Mouse (Mus musculus) mouse trophoblast stem cell (cell line): Measurements from ENCODE around the gene Zfp991.
"Not testable (repeated sequence)": the region's sequence is repeated elsewhere in the genome, so short reads cannot be mapped to it uniquely, and the experiment has no call there.

Experiments used
- in situ Hi-C, 2 experiments: fragments of 300-500 bp; cut with MseI, MboI; formaldehyde crosslinking; loops; 2 replicates in 1 of 2; 3 replicates in 1 of 2; pipeline ENCODE4 v1.15.1; 2025

The Zfp991 gene

GRCm38 (mm10) chr4:147131837-147132459 is at the start of gene Zfp991:
Gene Zfp991, plus strand, starts transcription at chr4:147132038.
- in situ Hi-C loops = not testable (repeated sequence)

DNA sequence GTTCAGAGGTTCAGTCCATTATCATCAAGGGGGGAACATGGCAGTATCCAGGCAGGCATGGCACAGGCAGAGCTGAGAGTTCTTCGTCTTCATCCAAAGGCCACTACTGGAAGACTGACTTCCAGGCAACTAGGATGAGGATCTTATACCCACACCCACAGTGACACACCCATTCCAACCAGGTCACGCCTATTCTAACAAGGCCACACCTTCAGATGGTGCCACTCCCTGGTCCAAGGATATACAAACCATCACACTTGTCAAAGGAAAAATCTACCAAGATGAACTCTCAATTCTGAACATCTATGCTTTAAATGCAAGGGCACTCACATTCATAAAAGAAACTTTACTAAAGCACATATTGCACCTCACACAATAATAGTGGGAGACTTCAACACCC is 36.2 kb upstream of the Zfp991 start:
- in situ Hi-C loops = loop anchor here in 1 of 2 experiments (25.0 kb wide), 1 partner anchor 1533 kb away; no protein-coding TSS in a partner anchor

GRCm38 (mm10) chr4:147101666-147102626 is 29.9 kb upstream of the Zfp991 start:
- in situ Hi-C loops = not testable (repeated sequence)

- in situ Hi-C loops = not testable (repeated sequence)
These were observed 28.0 kb upstream of the Zfp991 start for GRCm38 (mm10) chr4:147103814-147104213.

GRCm38 (mm10) chr4:147117839-147118238 is 14.0 kb upstream of the Zfp991 start:
- in situ Hi-C loops = not testable (repeated sequence)

DNA sequence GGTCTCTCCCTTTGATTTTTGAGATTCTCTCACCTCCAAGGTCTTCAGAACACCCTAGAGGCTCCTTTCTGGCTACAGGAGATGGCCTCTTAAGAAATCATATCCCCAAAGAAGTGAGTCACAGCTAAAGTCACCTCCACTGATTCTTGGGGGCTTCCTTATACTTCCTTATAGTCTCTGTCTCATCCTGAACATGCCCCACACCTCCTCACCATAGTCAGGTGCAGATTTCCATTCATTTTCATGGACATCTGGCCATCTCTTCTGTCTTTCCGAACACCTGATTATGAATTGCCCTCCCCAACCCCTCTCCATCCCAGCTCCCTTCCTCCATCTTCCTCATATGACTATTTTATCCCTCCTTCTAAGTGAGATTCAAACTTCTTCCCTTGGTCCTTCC is 9.6 kb upstream of the Zfp991 start:
- in situ Hi-C loops = loop anchor here (5.0 to 10.0 kb wide), 2 partner anchors 310 to 1527 kb away; no protein-coding TSS in a partner anchor

DNA sequence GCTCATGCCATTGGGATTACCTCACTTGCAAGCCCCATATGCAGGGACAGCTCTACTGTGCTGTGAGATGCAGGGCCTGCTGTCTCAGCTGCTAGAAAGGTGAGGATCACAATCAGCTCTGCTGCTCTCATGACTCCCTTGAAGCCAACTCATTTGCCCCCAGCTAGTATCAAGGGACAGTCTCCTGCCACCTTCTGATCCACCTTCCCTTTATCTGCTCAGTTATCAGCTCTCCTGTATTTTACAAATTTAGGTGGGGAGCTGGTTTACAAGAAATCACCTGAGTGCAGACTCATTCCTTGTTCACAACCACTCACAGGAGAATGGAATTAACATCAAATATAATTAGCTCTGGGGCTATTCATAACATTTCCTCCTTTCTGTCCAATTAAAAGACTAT is 8.0 kb upstream of the Zfp991 start:
- in situ Hi-C loops = loop anchor here (5.0 to 10.0 kb wide), 2 partner anchors 309 to 1529 kb away; no protein-coding TSS in a partner anchor

DNA sequence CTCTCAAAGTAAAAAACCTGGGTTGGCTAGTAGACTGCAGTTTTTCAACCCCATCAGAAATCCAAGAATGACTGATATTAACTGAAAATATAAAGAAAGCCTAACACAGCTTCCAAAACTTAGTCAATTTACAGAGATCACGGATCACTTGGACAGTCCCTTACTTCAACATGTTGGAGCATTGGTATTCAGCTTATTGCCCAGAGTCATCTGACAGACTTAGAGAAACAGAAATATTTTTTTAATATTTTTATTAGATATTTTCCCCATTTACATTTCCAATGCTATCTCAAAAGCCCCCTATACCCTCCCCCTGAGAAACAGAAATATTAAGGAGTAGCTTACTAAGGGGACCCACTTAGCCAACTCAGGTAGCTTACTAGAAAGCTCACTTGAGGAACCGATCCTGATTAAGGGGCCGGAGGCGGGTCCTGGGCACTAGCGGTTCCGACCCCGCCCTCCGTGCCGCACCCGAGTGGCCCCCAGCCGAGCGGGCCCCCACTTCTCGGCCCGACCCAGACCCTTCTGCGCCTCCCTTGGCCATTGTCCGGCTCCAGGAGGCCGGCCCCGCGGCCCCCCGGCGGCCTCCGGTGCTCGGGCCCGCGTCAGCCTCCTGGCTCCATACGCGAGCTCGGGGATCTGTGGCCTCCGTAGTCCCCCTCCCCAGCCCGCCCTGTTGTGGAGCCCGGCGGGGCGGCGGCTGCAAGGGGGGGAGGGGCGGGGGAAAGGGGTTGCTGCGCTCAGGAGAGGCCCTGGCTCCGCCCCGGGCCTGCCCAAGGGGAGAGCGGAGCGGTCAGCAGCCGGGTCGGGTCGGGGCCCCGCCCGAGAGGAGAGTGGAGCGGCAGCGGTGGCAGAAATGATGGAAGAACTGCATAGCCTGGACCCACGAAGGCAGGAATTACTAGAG is 7.2 kb upstream of the Zfp991 start:
- in situ Hi-C loops = loop anchor here (5.0 to 10.0 kb wide), 3 partner anchors 308 to 1567 kb away; no protein-coding TSS in a partner anchor

DNA sequence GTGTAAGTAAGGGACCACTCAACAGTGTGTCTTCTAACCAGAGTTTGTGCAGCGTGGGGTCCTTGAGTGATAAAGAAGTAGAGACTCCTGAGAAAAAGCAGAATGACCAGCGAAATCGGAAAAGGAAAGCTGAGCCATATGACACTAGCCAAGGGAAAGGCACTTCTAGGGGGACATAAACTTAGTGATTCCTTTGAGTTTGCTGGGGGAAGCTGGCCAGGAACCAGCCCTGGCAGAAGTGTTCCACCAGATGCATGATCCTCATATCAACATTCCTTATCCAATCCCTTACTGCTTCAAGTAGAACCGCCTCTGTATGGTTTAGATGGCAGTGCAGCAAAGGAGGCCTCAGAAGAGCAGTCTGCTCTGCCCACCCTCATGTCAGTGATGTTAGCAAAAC is 6.5 kb upstream of the Zfp991 start:
- in situ Hi-C loops = loop anchor here in 1 of 2 experiments (5.0 to 10.0 kb wide), 2 partner anchors 1531 to 1568 kb away; no protein-coding TSS in a partner anchor

DNA sequence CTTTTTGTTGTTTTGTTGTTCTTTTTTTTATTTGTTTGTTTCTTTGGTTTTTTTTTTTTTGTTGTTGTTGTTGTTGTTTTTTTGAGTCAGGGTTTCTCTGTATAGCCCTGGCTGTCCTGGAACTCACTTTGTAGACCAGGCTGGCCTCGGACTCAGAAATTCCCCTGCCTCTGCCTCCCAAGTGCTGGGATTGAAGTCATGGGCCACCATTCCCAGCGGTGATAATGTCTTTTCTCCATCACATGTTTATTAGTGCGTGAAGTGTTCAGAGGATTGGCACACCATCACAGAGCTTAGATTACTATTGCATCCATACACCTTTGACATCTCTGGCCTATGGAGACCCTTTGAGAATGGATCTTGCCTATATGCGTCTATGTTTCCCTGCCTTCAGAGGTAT is 6.0 kb upstream of the Zfp991 start:
- in situ Hi-C loops = loop anchor here in 1 of 2 experiments (5.0 to 10.0 kb wide), 2 partner anchors 1531 to 1569 kb away; no protein-coding TSS in a partner anchor

DNA sequence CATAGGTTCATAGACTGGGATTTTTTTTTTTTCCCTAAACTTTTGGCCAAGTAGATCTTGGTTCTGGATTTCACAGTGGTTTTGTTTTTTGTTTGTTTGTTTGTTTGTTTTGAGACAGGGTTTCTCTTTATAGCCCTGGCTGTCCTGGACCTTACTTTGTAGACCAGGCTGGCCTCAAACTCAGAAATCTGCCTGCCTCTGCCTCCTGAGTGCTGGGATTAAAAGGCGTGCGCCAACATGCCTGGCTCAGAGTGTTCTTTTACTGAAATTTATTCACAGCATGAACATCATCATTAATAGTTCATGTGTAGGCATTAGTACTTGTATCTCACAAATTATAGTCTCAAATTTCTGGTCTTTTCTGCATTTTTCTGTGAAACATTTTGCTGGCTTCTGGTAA is 5.4 kb upstream of the Zfp991 start:
- in situ Hi-C loops = loop anchor here in 1 of 2 experiments (5.0 to 10.0 kb wide), 2 partner anchors 1532 to 1569 kb away; no protein-coding TSS in a partner anchor

- in situ Hi-C loops = loop anchor here in 1 of 2 experiments (5.0 to 10.0 kb wide), 2 partner anchors 1532 to 1570 kb away; no protein-coding TSS in a partner anchor
These were observed 4.7 kb upstream of the Zfp991 start for GRCm38 (mm10) chr4:147127137-147127536.

DNA sequence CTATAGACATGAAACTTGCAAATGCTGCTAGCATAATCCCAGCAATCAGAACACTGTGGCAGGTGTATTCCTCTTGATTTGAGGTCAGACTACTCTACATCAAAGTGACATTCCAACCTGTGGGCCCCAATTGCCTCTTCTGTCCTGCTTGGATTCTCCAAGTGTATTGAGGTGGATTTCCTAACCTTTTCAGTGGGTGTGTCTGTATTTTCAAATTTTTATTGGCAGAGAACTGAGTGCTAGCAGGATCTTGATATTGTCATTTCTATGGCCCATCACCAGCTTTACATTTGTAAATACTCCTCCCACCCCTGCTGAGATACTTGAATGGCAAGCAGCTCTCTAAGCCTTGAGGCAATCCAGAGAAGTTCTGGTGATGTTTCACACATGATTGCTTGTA is 3.7 kb upstream of the Zfp991 start:
- in situ Hi-C loops = loop anchor here in 1 of 2 experiments (5.0 to 10.0 kb wide), 2 partner anchors 1533 to 1571 kb away; no protein-coding TSS in a partner anchor

DNA sequence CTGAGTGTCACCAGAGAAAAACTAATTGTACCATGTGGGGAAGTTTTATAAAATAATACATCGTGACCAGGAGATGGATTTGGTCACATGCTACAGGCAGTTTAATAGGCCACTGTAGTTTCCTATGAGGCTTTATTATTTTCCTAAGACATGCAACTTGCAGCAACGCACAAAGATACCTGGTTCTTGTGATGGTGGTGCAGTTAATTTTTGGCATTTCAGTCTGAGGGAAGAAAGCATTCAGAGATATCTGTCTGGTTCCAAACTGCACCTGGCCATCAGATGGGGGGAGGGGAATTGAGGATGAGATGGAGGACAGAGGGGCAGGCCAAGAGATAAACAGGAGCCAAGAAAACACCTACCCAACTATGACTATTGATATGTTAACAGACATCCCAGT is 1.8 kb downstream of the Zfp991 start:
- in situ Hi-C loops = not testable (repeated sequence)

- in situ Hi-C loops = not testable (repeated sequence)
These were observed 9.9 kb downstream of the Zfp991 start for GRCm38 (mm10) chr4:147141757-147142156.

- in situ Hi-C loops = not testable (repeated sequence)
These were observed 33.4 kb downstream of the Zfp991 start for GRCm38 (mm10) chr4:147165282-147165681.

- in situ Hi-C loops = not testable (repeated sequence)
These were observed 38.7 kb downstream of the Zfp991 start for GRCm38 (mm10) chr4:147170547-147170946.

GRCm38 (mm10) chr4:147171557-147171956 is 39.7 kb downstream of the Zfp991 start:
- in situ Hi-C loops = not testable (repeated sequence)

DNA sequence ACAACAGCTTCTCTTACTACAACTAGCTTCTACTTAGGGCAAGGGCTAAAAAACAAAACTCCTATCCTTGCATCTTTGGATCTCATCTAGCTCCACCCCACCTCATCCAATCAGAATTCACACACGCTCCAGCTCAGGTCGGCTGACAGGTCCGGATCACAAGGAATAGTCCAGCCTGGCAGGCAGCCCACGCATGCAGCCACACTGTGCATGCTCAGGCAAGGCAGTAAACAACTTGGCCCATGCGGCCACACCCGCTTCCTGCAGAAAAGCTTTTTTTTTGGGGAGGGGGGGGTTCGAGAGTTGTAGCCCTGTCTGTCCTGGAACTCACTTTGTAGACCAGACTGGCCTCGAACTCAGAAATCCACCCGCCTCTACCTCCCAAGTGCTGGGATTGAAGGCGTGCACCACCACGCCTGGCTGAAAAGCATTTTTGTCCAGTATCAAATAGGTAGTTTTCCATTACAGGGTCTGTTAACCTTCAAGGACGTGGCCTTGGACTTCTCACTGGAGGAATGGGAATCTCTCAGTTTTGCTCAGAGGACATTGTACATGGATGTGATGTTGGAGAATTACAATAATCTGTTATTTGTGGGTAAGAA is 44.5 kb downstream of the Zfp991 start:
- in situ Hi-C loops = not testable (repeated sequence)

GRCm38 (mm10) chr4:147181141-147181685 is 49.4 kb downstream of the Zfp991 start:
- in situ Hi-C loops = not testable (repeated sequence)
